In the genomic region with DNA sequence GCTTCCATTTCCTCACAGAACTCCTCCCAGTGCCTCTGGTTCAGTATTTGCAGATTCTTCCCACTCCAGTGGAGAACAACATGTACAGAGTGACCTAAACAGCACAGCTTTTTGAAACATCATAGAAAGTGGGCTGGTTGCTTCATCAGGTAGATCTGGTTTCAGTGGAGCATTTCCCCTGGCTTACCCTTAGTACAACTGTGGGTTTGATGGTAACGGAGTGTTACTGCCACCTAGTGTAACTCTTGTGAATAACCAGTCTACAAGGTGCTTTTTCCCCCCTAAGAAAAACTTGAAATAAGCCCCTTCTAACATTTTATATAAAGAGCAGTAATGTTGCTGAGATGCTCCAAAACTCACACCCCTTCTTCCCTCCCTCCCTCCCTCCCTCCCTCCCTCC, we compare ENCODE assay signal across 9 mouse cellular contexts. TPM values are rescaled to one million over a fixed set of nuclear protein-coding genes. Genes with fewer than 3 reads are reported as not detected.
DNase-seq lines count a peak whose midpoint lies in the region; ATAC-seq and TF ChIP-seq lines count a peak whose summit lies in the region.
"Had no signal": no experiment of that assay in that cellular context is flagged by ENCODE, and none has a peak within 500 bp of the region (broad histone marks: within the 10 kb centered on the region; RNA-seq: fewer than 3 reads in every experiment).

No protein-coding gene starts in this region.

- H3K4me3 ChIP-seq in forebrain, embryonic 11.5 days (ENCODE audit: low read depth, low read length), result no peak overlapping the region
- H3K4me3 ChIP-seq in forebrain, embryonic 12.5 days (replicated peaks), result no peak overlapping the region
- no peak overlapping the region for H3K4me3 ChIP-seq in forebrain, postnatal 0 days (ENCODE audit: low read depth, low read length)

- 3% methylated on average over 1 of the region's 1 CpGs for WGBS in forebrain, embryonic 11.5 days
- 6% methylated on average over 1 of the region's 1 CpGs for WGBS in forebrain, embryonic 12.5 days
- WGBS in forebrain, postnatal 0 days, result 0% methylated on average over 1 of the region's 1 CpGs

- no peak overlapping the region for H3K27ac ChIP-seq in forebrain, embryonic 11.5 days (ENCODE audit: low read depth, low read length)
- H3K27ac ChIP-seq in forebrain, embryonic 12.5 days, result no peak overlapping the region
- H3K27ac ChIP-seq in forebrain, postnatal 0 days (ENCODE audit: low read depth, low read length), result no peak overlapping the region

- H3K27me3 ChIP-seq in forebrain, embryonic 11.5 days (ENCODE audit: control insufficient read depth, insufficient read depth, low read length), result no peaks in the 10 kb centered on the region
- H3K27me3 ChIP-seq in forebrain, embryonic 12.5 days, result no peaks in the 10 kb centered on the region
- H3K27me3 ChIP-seq in forebrain, postnatal 0 days (ENCODE audit: insufficient read depth, low read length), result no peaks in the 10 kb centered on the region

- ATAC-seq in forebrain, embryonic 11.5 days (replicated peaks; ENCODE audit: low FRiP score), result peak; percentile 61; the same call in 1 of the 2 replicates
- ATAC-seq in forebrain, embryonic 12.5 days (ENCODE audit: low FRiP score), result no peak
- ATAC-seq in forebrain, postnatal 0 days, result peak; percentile 74

- DNase-seq in forebrain, embryonic 11.5 days (ENCODE audit: low spot score), result no peak
- peak; percentile 30 for DNase-seq in thymus, postnatal 0 days (ENCODE audit: low spot score)
- DNase-seq in thymus, postnatal 25 days, result no peak
- peak; percentile 71 for DNase-seq in forebrain, postnatal 0 days
- DNase-seq in mesoderm, embryonic 11.5 days (ENCODE audit: low read depth, low spot score), result peak; percentile 54
- no peak for DNase-seq in adrenal gland, postnatal 25 days
- DNase-seq in right cerebral cortex, postnatal 10 days (ENCODE audit: low spot score in 2 of 2), result no peak

- H3K4me1 ChIP-seq in forebrain, embryonic 11.5 days (replicated peaks; ENCODE audit: control insufficient read depth, insufficient read depth, low read length), result no peaks in the 10 kb centered on the region
- no peaks in the 10 kb centered on the region for H3K4me1 ChIP-seq in forebrain, embryonic 12.5 days
- H3K4me1 ChIP-seq in forebrain, postnatal 0 days (ENCODE audit: insufficient read depth), result no peaks in the 10 kb centered on the region

- peak; percentile 77 for TF ChIP-seq CTCF in forebrain, postnatal 0 days (IDR thresholded peaks at IDR 0.05; ENCODE audit: low read depth)

- no peaks in the 10 kb centered on the region for H3K9me3 ChIP-seq in forebrain, embryonic 11.5 days (ENCODE audit: control insufficient read depth, low read length)
- H3K9me3 ChIP-seq in forebrain, embryonic 12.5 days, result no peaks in the 10 kb centered on the region
- H3K9me3 ChIP-seq in forebrain, postnatal 0 days (ENCODE audit: low read length), result no peaks in the 10 kb centered on the region

- no peak overlapping the region for H3K9ac ChIP-seq in forebrain, embryonic 11.5 days (ENCODE audit: low read length)
- H3K9ac ChIP-seq in forebrain, embryonic 12.5 days, result no peak overlapping the region
- no peak overlapping the region for H3K9ac ChIP-seq in forebrain, postnatal 0 days

- H3K36me3 ChIP-seq in forebrain, embryonic 11.5 days (ENCODE audit: control insufficient read depth, insufficient read depth, low read length), result no peaks in the 10 kb centered on the region
- H3K36me3 ChIP-seq in forebrain, embryonic 12.5 days (replicated peaks), result no peaks in the 10 kb centered on the region
- H3K36me3 ChIP-seq in forebrain, postnatal 0 days (ENCODE audit: insufficient read depth), result no peaks in the 10 kb centered on the region

- no peak overlapping the region for H3K4me2 ChIP-seq in forebrain, embryonic 11.5 days (ENCODE audit: low read depth, low read length, severe bottlenecking)
- no peak overlapping the region for H3K4me2 ChIP-seq in forebrain, embryonic 12.5 days
- no peak overlapping the region for H3K4me2 ChIP-seq in forebrain, postnatal 0 days (ENCODE audit: low read depth)

RNA-seq across cellular contexts. Expression of gene Lpcat4, which starts 23.3 kb away (rescaled TPM):
- polyA plus RNA-seq in forebrain, embryonic 11.5 days (2014; fragmentation: Nextera tagmentation; extraction: Ambion mirVana), result 12.9 and 14.2 TPM in 2 replicates
- 8.2 and 13.6 TPM in 2 replicates for polyA plus RNA-seq in forebrain, embryonic 12.5 days (2016; fragmentation: Nextera tagmentation; extraction: Ambion mirVana)
- polyA plus RNA-seq in thymus, postnatal 0 days (2015; fragmentation: Nextera tagmentation; extraction: Ambion mirVana), result 8.1 and 11.4 TPM in 2 replicates
- 23.9 and 27.6 TPM in 2 replicates for total RNA-seq in forebrain, postnatal 0 days (2014; rRNA removed)
- 12.8 and 17.3 TPM in 2 replicates for polyA plus RNA-seq in forebrain, postnatal 0 days (2015; fragmentation: Nextera tagmentation; extraction: Ambion mirVana)
- total RNA-seq in adrenal gland, postnatal 25 days (2021), result 6.0 and 10.4 TPM in 2 replicates

RNA-seq across cellular contexts. Expression of gene Nutm1, which starts 43.1 kb away (rescaled TPM):
- polyA plus RNA-seq in forebrain, embryonic 11.5 days (2014; fragmentation: Nextera tagmentation; extraction: Ambion mirVana), result 0.05 TPM in 1 of 2 replicates, not detected in the other
- polyA plus RNA-seq in forebrain, embryonic 12.5 days (2016; fragmentation: Nextera tagmentation; extraction: Ambion mirVana), result not detected in 2 replicates
- 0.04 and 0.08 TPM in 2 replicates for polyA plus RNA-seq in thymus, postnatal 0 days (2015; fragmentation: Nextera tagmentation; extraction: Ambion mirVana)
- total RNA-seq in forebrain, postnatal 0 days (2014; rRNA removed), result not detected in 2 replicates
- 0.08 and 0.09 TPM in 2 replicates for polyA plus RNA-seq in forebrain, postnatal 0 days (2015; fragmentation: Nextera tagmentation; extraction: Ambion mirVana)
- not detected in 2 replicates for total RNA-seq in adrenal gland, postnatal 25 days (2021)
- total RNA-seq: heart, postnatal 14 days had no signal

RNA-seq across cellular contexts. Expression of gene Nop10, which starts 45.7 kb away (rescaled TPM):
- polyA plus RNA-seq in forebrain, embryonic 11.5 days (2014; fragmentation: Nextera tagmentation; extraction: Ambion mirVana), result 157 and 176 TPM in 2 replicates
- polyA plus RNA-seq in forebrain, embryonic 12.5 days (2016; fragmentation: Nextera tagmentation; extraction: Ambion mirVana), result 152 and 157 TPM in 2 replicates
- 283 and 333 TPM in 2 replicates for polyA plus RNA-seq in thymus, postnatal 0 days (2015; fragmentation: Nextera tagmentation; extraction: Ambion mirVana)
- 95.1 and 120 TPM in 2 replicates for total RNA-seq in forebrain, postnatal 0 days (2014; rRNA removed)
- polyA plus RNA-seq in forebrain, postnatal 0 days (2015; fragmentation: Nextera tagmentation; extraction: Ambion mirVana), result 160 and 215 TPM in 2 replicates
- total RNA-seq in adrenal gland, postnatal 25 days (2021), result 134 and 135 TPM in 2 replicates

RNA-seq across cellular contexts. Expression of gene Slc12a6, which starts 49.6 kb away (rescaled TPM):
- 16.0 and 16.2 TPM in 2 replicates for polyA plus RNA-seq in forebrain, embryonic 11.5 days (2014; fragmentation: Nextera tagmentation; extraction: Ambion mirVana)
- 17.2 and 17.6 TPM in 2 replicates for polyA plus RNA-seq in forebrain, embryonic 12.5 days (2016; fragmentation: Nextera tagmentation; extraction: Ambion mirVana)
- polyA plus RNA-seq in thymus, postnatal 0 days (2015; fragmentation: Nextera tagmentation; extraction: Ambion mirVana), result 15.8 and 19.4 TPM in 2 replicates
- 54.4 and 69.3 TPM in 2 replicates for total RNA-seq in forebrain, postnatal 0 days (2014; rRNA removed)
- polyA plus RNA-seq in forebrain, postnatal 0 days (2015; fragmentation: Nextera tagmentation; extraction: Ambion mirVana), result 7.8 and 10.6 TPM in 2 replicates
- 43.4 and 52.9 TPM in 2 replicates for total RNA-seq in adrenal gland, postnatal 25 days (2021)

RNA-seq across cellular contexts. Expression of gene Gm21985, which starts 50.1 kb away (rescaled TPM):
- 0.09 TPM in 1 of 2 replicates, not detected in the other for polyA plus RNA-seq in forebrain, embryonic 11.5 days (2014; fragmentation: Nextera tagmentation; extraction: Ambion mirVana)
- not detected in 2 replicates for polyA plus RNA-seq in forebrain, embryonic 12.5 days (2016; fragmentation: Nextera tagmentation; extraction: Ambion mirVana)
- not detected in 2 replicates for polyA plus RNA-seq in thymus, postnatal 0 days (2015; fragmentation: Nextera tagmentation; extraction: Ambion mirVana)
- 1.9 and 2.9 TPM in 2 replicates for total RNA-seq in forebrain, postnatal 0 days (2014; rRNA removed)
- polyA plus RNA-seq in forebrain, postnatal 0 days (2015; fragmentation: Nextera tagmentation; extraction: Ambion mirVana), result not detected in 2 replicates
- total RNA-seq in adrenal gland, postnatal 25 days (2021), result not detected in 2 replicates

Comparison
In these comparisons a context has a peak if more than half of its experiments do, and no peak if none do; other contexts are left out.
1. DNase-seq: peak in thymus, postnatal 0 days (single experiment), forebrain, postnatal 0 days (single experiment) and mesoderm, embryonic 11.5 days (single experiment); none in forebrain, embryonic 11.5 days (single experiment), thymus, postnatal 25 days (single experiment), adrenal gland, postnatal 25 days (single experiment) and right cerebral cortex, postnatal 10 days (0 of 2).